Mouse (Mus musculus) liver, embryonic 14.5 days (tissue): ENCODE data around the gene Mrpl20.

ENCODE experiments used
- CTCF ChIP-seq: IDR thresholded peaks from 2 replicates; pipeline ENCODE4 v1.5.1; 2016; ENCODE audit warnings: antibody characterized with exemption, low read depth, control low read depth
- EP300 ChIP-seq: IDR thresholded peaks from 2 replicates; pipeline ENCODE4 v1.6.1; 2016; ENCODE audit warnings: antibody characterized with exemption, low read depth

DNA sequence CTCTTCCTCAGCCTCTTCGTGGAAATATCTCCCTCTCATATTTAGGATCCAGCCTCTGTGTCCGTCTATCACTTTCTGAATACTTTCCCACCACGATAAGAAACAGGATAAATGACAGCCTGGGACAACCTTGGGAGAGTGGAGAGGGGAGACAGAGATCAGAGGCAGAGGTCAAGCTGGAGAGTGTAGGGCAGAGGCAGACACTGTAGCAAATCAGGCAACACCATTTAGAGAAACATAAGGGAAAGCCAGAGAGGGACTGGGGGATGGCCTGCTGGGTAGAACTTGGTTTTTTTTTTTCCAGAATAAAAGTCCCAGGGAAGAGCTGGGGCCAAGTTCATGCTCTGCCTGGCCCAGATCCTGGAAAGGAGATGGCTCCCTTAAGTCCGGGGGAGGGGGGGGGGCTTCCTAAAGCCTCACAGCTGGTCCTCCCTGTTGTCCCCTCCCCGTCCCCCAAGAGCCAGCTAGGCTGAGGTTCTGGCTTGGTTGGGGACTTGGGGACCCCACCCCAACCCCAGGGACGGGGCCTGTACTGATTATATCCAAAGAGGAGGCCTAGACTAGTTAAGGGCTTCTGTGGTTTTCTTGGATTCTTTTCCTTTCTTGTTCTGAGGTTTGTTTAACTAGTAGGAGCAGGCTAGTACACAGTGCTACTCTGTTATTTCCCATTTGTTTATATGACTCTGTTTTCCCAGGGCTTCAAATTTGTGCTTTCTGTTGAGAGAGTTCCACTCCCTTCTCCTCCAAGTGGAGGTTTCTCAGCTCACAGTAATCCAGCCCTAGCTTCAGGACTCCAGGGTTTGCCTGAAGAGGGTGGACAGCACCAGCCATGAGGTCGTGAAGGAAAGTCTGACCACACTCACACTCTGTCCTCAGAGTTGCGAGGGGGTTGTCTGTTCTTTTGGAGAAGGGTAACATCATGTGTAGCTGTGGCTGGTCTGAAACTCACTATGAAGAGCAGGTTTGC lies 35.8 kb downstream of the Mrpl20 start:
- no peak for TF ChIP-seq CTCF
- no peak for TF ChIP-seq EP300
